Mouse (Mus musculus) subcutaneous adipose tissue, adult 2 months (tissue): ENCODE data around the gene Gdpd5. TPM values are rescaled to one million over a fixed set of nuclear protein-coding genes. Genes with fewer than 3 reads are reported as not detected.

Experiments
- polyA plus RNA-seq: library from polyadenylated mRNA; depleted of rRNA; stranded (reverse); fragments of >200 nt; gene quantifications from 2 replicates; pipeline ENCODE4 v1.2.3, GENCODE M21; 2012; ENCODE audit warnings: low replicate concordance; rRNA removed

Gdpd5 gene
- 23.6 and 29.6 TPM in 2 replicates for polyA plus RNA-seq

DNA sequence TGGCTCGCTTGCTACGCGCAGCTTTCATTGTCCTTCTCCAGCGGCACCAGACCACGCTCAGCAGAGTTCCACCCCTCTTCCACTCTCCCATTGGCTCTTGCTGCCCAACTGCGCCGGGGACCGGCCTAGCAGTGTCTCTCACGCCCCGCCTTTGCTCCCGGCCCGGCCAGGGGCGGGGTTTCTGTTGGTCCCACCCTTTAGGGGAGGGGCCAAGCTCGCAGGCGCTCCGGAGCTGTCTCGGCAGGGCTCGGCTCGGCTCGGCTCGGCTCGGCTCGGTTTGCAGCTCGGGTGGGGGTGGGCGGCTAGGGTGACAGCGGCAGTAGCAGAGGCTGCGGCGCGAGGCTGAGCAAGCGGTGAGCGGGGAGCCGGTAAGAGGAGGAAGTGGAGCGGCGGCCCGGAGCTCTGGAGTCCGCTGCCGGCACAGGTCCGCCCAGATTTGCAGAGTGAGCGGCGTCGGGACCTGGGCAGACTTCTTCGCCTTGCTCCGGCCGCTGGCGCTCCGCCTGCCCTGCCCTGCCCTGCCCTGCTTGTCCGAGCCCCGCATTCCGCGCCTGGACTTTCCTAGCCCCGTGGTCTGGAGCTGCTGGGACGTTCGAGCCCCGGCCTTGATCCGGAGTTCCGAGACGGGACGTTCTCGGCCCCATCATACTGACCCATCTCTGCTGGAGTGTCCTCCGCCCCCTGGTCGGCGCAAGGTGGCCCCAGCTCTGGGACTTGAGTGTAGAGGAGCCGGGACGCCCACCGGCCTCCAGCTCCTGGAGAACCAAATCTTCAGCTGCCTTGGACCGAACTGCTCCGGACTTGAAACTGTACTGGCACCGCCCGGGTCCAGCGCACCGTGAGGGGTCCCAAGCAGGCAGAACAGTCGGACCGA, at the start of gene Gdpd5:
Gene Gdpd5 (plus strand): TSS at position 201 of the 874 bp plus-strand sequence.

DNA sequence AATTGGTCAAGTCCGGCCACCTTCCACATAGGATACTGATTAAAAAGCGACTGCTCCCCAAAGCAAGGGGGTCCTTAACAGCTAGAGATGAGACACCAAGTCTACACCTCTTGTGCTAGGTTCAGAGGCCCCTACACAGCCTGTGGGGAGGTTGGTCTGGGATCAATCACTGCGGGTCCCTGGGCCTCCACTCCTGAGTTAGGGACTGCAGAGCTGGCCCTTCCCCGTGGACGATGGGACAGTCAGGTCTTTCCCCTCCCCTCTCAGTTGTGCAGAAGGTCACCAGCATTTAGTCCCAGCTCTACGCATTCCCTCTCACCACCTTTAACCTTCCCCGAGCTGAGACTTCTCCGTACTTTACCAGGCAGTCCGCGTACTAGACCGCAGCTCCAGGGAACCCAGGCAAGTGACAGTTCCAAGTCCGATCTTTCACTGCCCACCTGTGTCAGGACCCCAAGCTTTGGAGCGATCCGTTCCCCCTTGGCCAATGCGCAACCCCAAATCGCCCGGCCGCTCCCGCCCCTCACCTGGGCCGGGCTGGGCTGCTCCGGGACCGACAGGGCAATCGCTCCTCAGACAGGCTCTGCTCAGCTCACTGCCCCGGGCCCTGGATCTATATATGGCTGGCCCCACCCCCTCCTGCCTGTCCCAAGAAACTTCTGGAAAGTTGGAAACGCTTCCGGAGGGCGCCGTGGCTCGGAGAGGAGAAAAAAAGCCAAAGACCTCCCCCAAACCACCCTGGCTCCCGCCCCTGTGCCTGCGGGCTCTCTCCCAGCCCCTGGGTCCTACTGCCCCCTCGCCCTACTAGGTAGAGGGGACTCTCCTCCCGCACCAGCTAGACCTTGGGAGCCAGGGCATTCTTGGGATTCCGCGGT, 28.5 kb upstream of the Gdpd5 start, which contains the start of gene Serpinh1:
Gene Serpinh1 (minus strand): TSS at position 714 of the 875 bp plus-strand sequence.

DNA sequence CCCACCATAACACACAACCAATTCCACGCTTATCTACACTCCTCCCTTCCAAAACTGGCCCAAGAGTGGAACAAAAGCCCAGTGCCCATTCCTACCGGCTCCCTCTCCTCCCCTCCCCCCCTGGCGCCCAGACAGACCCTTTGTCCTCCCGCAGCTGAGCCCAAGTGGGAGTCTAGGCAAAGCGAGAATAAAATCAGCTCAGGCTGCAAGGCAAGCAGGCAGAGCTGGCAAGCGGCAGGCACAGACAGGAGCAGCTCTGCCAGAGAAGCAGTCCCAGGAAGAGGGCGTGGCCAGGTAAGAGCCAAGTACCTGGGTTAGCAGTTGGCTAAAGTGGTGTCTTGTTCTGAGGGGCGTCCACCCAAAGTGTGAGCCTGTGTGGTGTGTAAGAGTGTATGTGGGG, 84.6 kb downstream of the Gdpd5 start, which contains the start of gene Klhl35:
Gene Klhl35 (plus strand): TSS at position 194 of the 400 bp plus-strand sequence.

DNA sequence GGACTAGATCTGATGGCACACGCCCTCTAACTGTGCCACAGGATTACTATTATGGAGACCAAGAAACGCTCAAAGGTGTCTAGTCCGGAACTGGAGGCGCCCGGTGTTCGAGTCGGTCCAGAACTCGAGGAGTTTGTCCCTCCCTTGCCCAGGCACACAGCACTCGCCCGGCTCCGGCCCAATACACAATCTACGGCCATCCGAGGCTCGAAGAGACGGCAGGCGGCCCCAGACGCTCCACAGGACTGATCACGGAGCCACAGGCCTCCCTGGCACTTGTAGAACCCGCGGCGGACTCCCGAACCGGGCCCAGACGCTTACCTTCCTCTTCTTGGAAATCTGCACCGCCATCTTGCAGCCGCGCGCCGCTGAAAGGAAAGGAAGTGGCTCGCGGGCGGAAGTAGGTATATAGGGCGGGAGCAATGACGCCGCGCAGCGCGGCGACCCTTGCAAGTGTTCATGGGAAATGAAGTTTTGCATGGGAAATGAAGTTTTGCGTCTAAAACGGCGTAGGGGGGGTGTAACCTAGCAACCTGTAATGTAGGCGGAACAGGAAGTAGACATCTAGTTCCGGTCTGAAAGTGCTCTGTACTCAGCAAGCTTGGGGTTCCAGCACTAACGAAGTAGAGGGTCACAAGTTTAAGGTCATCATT, 102.2 kb downstream of the Gdpd5 start, which contains the start of gene Rps3:
Gene Rps3 (minus strand): TSS at position 468 of the 653 bp plus-strand sequence.

Other genes starting within 250 kb of the Gdpd5 start
- gene Uvrag, start 240.3 kb upstream of the Gdpd5 start, polyA plus RNA-seq = 11.7 and 17.4 TPM in 2 replicates
- gene Dgat2, start 198.7 kb upstream of the Gdpd5 start, polyA plus RNA-seq = 1,858 and 5,128 TPM in 2 replicates
- gene Mogat2, start 142.8 kb upstream of the Gdpd5 start, polyA plus RNA-seq = 29.5 and 87.7 TPM in 2 replicates
- 15.9 and 26.0 TPM in 2 replicates for gene Map6, start 114.0 kb upstream of the Gdpd5 start, polyA plus RNA-seq
- gene Serpinh1, start 28.2 kb upstream of the Gdpd5 start, polyA plus RNA-seq = 979 and 1,229 TPM in 2 replicates
- 0.93 and 0.99 TPM in 2 replicates for gene Klhl35, start 84.6 kb downstream of the Gdpd5 start, polyA plus RNA-seq
- gene Rps3, start 102.3 kb downstream of the Gdpd5 start, polyA plus RNA-seq = 204 and 532 TPM in 2 replicates
- 56.5 and 85.9 TPM in 2 replicates for gene Arrb1, start 154.1 kb downstream of the Gdpd5 start, polyA plus RNA-seq
- 6.1 and 10.3 TPM in 2 replicates for gene Tpbgl, start 245.7 kb downstream of the Gdpd5 start, polyA plus RNA-seq